Mouse (Mus musculus): ENCODE results near the gene Rpl31. TPM values are rescaled to one million over a fixed set of nuclear protein-coding genes. Genes with fewer than 3 reads are reported as not detected.

Gene Rpl31
- polyA plus RNA-seq, 1 experiment from 2014 or later = 696 TPM

DNA sequence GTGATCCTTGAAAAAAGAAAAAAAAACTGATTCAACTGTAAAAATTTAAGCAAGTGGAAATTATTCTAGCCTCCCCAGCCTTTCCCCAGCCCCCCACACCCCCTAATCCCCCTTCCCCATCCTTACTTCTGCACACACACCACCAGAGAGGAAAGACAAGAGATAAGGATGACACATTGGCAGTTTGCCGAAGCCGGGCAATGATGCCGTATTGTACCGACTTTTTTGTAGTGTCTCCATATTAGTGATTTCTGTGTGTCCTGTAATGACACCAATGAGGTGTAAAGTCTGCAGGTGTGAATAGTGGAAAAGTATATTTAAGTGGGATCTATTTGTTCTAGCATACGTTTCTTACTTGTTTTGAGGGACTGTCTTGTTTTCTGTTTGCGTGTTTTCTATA, 27.5 kb upstream of the Rpl31 start:
- H3K4me3 ChIP-seq (replicated peaks; ENCODE audit: low read depth, low read length) = no peak overlapping the region
- H3K4me2 ChIP-seq (ENCODE audit: low read length) = no peak overlapping the region
- H3K27me3 ChIP-seq (ENCODE audit: insufficient read depth, low read length) = no peaks in the 10 kb centered on the region
- no peak overlapping the region for H3K27ac ChIP-seq
- no peaks in the 10 kb centered on the region; the same call in 1 of the 2 replicates for H3K4me1 ChIP-seq (replicated peaks; ENCODE audit: insufficient read depth, low read length)
- H3K36me3 ChIP-seq (ENCODE audit: insufficient read depth, low read length) = no peaks in the 10 kb centered on the region
- H3K9me3 ChIP-seq (replicated peaks; ENCODE audit: low read length) = no peaks in the 10 kb centered on the region
- no peak overlapping the region for H3K9ac ChIP-seq (ENCODE audit: low read depth, low read length)
- no peak for TF ChIP-seq CTCF (IDR thresholded peaks at IDR 0.05; ENCODE audit: low read depth)
- 73% methylated on average over 6 of the region's 6 CpGs for WGBS
- ATAC-seq (replicated peaks; ENCODE audit: low FRiP score, low read depth) (no peak), DNase-seq (ENCODE audit: low spot score) (no peak)

DNA sequence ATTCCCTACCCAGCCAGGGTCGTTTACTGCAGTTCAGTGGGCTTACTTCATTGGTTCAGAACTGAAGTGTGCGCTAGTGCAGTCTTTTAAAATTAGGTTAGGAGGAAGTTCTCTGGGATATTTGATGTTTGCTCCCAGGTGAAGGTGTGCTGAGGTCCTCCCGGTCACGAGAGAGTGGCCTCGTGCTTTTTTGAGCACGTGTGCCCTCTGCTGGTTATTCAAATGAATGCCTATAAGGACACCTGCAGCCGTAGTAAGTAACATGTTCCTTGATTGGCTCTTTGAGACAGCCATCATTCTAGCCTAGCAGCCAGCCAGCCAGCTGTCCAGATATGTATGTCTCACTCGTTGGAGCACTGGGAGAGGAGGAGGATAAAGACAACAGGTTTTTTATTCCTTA, 27.0 kb upstream of the Rpl31 start:
- H3K4me2 ChIP-seq (ENCODE audit: low read length) = no peak overlapping the region
- no peak overlapping the region for H3K4me3 ChIP-seq (replicated peaks; ENCODE audit: low read depth, low read length)
- no peak overlapping the region for H3K27ac ChIP-seq
- no peak overlapping the region for H3K9ac ChIP-seq (ENCODE audit: low read depth, low read length)
- WGBS = 14% methylated on average over 8 of the region's 8 CpGs
- DNase-seq (ENCODE audit: low spot score) (peak; percentile 74), ATAC-seq (replicated peaks; ENCODE audit: low FRiP score, low read depth) (peak; percentile 36; the same call in 1 of the 2 replicates)
- H3K4me1 ChIP-seq (replicated peaks; ENCODE audit: insufficient read depth, low read length) = no peaks in the 10 kb centered on the region; the same call in 1 of the 2 replicates
- no peaks in the 10 kb centered on the region for H3K36me3 ChIP-seq (ENCODE audit: insufficient read depth, low read length)
- H3K9me3 ChIP-seq (replicated peaks; ENCODE audit: low read length) = no peaks in the 10 kb centered on the region
- H3K27me3 ChIP-seq (ENCODE audit: insufficient read depth, low read length) = no peaks in the 10 kb centered on the region
- peak; percentile 85 for TF ChIP-seq CTCF (IDR thresholded peaks at IDR 0.05; ENCODE audit: low read depth)

DNA sequence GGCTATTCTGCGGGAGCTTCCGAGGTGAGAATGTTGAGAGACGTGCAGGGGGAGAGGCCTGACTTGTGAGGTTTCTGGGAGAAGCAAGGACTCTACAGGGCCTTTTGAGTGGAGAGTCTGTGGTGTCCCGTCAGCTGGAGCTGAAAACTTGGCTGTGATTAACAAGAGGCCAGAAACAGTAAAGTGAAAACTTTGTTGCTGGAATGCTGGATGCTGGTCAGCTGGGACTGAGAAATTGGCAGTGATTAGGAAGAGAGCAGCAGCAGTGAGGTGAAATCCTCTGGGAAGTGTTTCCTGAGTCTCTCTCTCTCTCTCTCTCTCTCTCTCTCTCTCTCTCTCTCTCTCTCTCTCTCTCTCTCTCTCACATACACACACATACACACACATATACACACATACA, 25.8 kb upstream of the Rpl31 start:
- TF ChIP-seq CTCF (IDR thresholded peaks at IDR 0.05; ENCODE audit: low read depth) = no peak
- ATAC-seq (replicated peaks; ENCODE audit: low FRiP score, low read depth) = no peak
- H3K27ac ChIP-seq = no peak overlapping the region
- no peaks in the 10 kb centered on the region; the same call in 1 of the 2 replicates for H3K4me1 ChIP-seq (replicated peaks; ENCODE audit: insufficient read depth, low read length)
- no peak overlapping the region for H3K4me3 ChIP-seq (replicated peaks; ENCODE audit: low read depth, low read length)
- no peak for DNase-seq (ENCODE audit: low spot score)
- 78% methylated on average over 4 of the region's 4 CpGs for WGBS
- no peak overlapping the region for H3K9ac ChIP-seq (ENCODE audit: low read depth, low read length)
- H3K36me3 ChIP-seq (ENCODE audit: insufficient read depth, low read length) = no peaks in the 10 kb centered on the region
- no peaks in the 10 kb centered on the region for H3K9me3 ChIP-seq (replicated peaks; ENCODE audit: low read length)
- H3K4me2 ChIP-seq (ENCODE audit: low read length) = no peak overlapping the region
- H3K27me3 ChIP-seq (ENCODE audit: insufficient read depth, low read length) = no peaks in the 10 kb centered on the region

DNA sequence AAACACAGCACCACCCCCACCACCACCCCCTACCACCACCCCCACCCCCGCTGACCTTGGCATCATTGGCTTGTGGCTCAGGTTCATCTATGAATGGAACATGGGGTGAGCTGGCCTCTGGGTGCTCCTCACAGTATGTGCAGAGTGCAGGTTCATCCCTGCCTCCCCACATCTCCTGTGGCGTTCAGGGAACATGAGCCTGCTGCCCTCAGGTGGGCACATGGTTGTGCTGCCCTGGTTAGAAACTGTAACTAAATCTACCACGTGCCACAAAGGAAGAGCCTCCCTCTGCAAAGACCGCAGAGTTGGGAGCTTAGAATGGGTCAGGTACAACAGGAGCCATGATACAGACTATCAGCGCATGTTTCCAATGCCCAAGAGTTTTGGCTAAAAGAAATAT, 24.4 kb upstream of the Rpl31 start:
- H3K27me3 ChIP-seq (ENCODE audit: insufficient read depth, low read length) = no peaks in the 10 kb centered on the region
- DNase-seq (ENCODE audit: low spot score) = no peak
- ATAC-seq (replicated peaks; ENCODE audit: low FRiP score, low read depth) = no peak
- peak; percentile 36; the same call in 1 of the 2 replicates for TF ChIP-seq CTCF (IDR thresholded peaks at IDR 0.05; ENCODE audit: low read depth)
- 77% methylated on average over 5 of the region's 5 CpGs for WGBS
- no peaks in the 10 kb centered on the region; the same call in 1 of the 2 replicates for H3K4me1 ChIP-seq (replicated peaks; ENCODE audit: insufficient read depth, low read length)
- no peaks in the 10 kb centered on the region for H3K36me3 ChIP-seq (ENCODE audit: insufficient read depth, low read length)
- H3K9ac ChIP-seq (ENCODE audit: low read depth, low read length) = no peak overlapping the region
- no peak overlapping the region for H3K4me2 ChIP-seq (ENCODE audit: low read length)
- H3K4me3 ChIP-seq (replicated peaks; ENCODE audit: low read depth, low read length) = no peak overlapping the region
- H3K27ac ChIP-seq = no peak overlapping the region
- no peaks in the 10 kb centered on the region for H3K9me3 ChIP-seq (replicated peaks; ENCODE audit: low read length)

DNA sequence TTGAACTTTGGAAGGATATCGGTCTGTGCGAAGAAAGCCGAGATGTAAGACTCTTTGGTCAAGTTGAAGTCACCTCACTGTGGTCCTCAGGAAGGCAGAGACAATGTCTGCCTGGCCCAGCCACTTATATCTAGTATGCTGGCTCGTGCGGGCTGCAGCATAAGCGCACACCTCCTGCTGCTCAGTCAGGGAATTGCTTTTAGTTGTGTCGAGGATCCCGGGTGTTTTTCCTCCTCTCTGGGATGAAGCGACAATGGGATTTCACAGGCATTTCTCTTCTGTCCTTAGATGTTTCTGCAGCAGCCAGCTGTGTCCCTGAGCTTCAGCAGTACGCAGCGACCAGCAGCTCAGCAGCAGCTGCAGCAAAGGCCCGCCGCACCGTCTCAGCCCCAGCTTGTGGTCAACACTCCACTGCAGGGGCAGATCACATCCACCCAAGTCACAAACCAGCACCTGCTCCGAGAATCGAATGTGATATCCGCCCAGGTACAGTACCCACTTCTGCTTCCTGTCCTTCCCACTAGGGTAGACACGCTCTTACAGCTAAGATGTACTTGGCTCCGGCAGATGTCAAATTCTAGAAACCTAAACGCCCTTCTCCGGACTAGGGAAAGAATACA, 22.6 kb upstream of the Rpl31 start:
- DNase-seq (ENCODE audit: low spot score) = peak; percentile 50
- Histone ChIP-seq H3K9me3 (replicated peaks; ENCODE audit: low read length) (no peaks in the 10 kb centered on the region), H3K27me3 (ENCODE audit: insufficient read depth, low read length) (no peaks in the 10 kb centered on the region), H3K4me1 (replicated peaks; ENCODE audit: insufficient read depth, low read length) (no peaks in the 10 kb centered on the region), H3K4me2 (ENCODE audit: low read length) (no peak overlapping the region), H3K4me3 (replicated peaks; ENCODE audit: low read depth, low read length) (no peak overlapping the region), H3K27ac (no peak overlapping the region), H3K9ac (ENCODE audit: low read depth, low read length) (no peak overlapping the region), H3K36me3 (ENCODE audit: insufficient read depth, low read length) (no peaks in the 10 kb centered on the region)
- 72% methylated on average over 21 of the region's 21 CpGs for WGBS
- ATAC-seq (replicated peaks; ENCODE audit: low FRiP score, low read depth) = no peak
- peak; percentile 63 for TF ChIP-seq CTCF (IDR thresholded peaks at IDR 0.05; ENCODE audit: low read depth)

DNA sequence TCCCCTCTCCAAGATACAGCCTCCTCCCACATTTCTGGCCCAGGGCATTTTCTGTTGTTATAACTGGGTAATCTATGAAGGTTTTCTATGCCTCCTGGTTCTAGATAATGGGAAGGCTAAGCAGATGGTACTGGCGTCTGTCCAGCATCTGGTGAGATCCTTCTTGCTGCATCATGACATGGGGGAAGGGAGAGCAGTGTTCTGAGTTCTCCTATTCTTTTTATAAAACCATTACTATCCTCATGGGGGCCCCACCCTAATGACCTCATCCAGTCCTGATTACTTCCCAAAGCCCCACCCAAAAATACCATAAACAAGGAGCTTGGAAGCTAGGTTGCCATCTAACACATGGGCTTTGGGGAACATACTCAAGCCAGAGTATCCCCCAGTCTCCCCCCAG, 18.6 kb upstream of the Rpl31 start:
- no peak for TF ChIP-seq CTCF (IDR thresholded peaks at IDR 0.05; ENCODE audit: low read depth)
- H3K27ac ChIP-seq = no peak overlapping the region
- H3K9me3 ChIP-seq (replicated peaks; ENCODE audit: low read length) = no peaks in the 10 kb centered on the region
- no peaks in the 10 kb centered on the region for H3K27me3 ChIP-seq (ENCODE audit: insufficient read depth, low read length)
- H3K36me3 ChIP-seq (ENCODE audit: insufficient read depth, low read length) = no peaks in the 10 kb centered on the region
- WGBS = 52% methylated on average over 1 of the region's 1 CpGs
- no peak for DNase-seq (ENCODE audit: low spot score)
- no peak overlapping the region for H3K4me2 ChIP-seq (ENCODE audit: low read length)
- no peak overlapping the region for H3K4me3 ChIP-seq (replicated peaks; ENCODE audit: low read depth, low read length)
- no peak for ATAC-seq (replicated peaks; ENCODE audit: low FRiP score, low read depth)
- H3K4me1 ChIP-seq (replicated peaks; ENCODE audit: insufficient read depth, low read length) = no peaks in the 10 kb centered on the region
- no peak overlapping the region for H3K9ac ChIP-seq (ENCODE audit: low read depth, low read length)

DNA sequence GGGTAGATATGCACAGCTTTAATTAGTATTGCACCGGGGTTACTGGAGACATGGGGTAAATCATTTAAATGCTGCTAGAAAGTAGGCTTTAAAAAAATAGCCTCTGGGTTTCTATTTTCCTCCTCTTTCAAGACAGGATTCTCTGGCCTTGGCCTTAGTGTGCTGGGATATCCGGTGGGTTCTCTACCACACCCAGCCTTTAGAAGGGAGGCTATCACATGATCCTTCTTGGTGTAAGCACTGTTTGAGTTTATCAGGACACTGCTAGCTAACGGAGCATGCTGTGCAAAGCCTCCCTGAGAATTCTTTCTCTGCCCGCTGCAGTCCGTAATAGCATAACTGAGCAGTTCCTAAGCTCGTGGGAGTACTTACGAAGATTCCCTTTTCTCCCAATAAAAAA, 18.2 kb upstream of the Rpl31 start:
- Histone ChIP-seq H3K4me3 (replicated peaks; ENCODE audit: low read depth, low read length) (no peak overlapping the region), H3K27ac (no peak overlapping the region), H3K4me2 (ENCODE audit: low read length) (no peak overlapping the region), H3K9ac (ENCODE audit: low read depth, low read length) (no peak overlapping the region), H3K9me3 (replicated peaks; ENCODE audit: low read length) (no peaks in the 10 kb centered on the region), H3K27me3 (ENCODE audit: insufficient read depth, low read length) (no peaks in the 10 kb centered on the region), H3K36me3 (ENCODE audit: insufficient read depth, low read length) (no peaks in the 10 kb centered on the region), H3K4me1 (replicated peaks; ENCODE audit: insufficient read depth, low read length) (no peaks in the 10 kb centered on the region)
- no peak for DNase-seq (ENCODE audit: low spot score)
- WGBS = 64% methylated on average over 7 of the region's 7 CpGs
- no peak for ATAC-seq (replicated peaks; ENCODE audit: low FRiP score, low read depth)
- TF ChIP-seq CTCF (IDR thresholded peaks at IDR 0.05; ENCODE audit: low read depth) = no peak

Data from kidney, postnatal 0 days (tissue).